Mouse (Mus musculus) CD4-positive naive resting alpha-beta T cell, adult 57 days (primary cell): Measurements from ENCODE around the gene Traf6. TPM values are rescaled to one million over a fixed set of nuclear protein-coding genes. Genes with fewer than 3 reads are reported as not detected.

Source experiments
- total RNA-seq: library from RNA; stranded (reverse); gene quantifications from one replicate; pipeline ENCODE4 v1.2.4, GENCODE M21; 2023

Traf6 gene
- 52.5 TPM for total RNA-seq

GRCm38 (mm10) chr2:101678236-101679021 lies at the start of gene Traf6:
TSS of gene Traf6 (plus strand) at chr2:101678429.

GRCm38 (mm10) chr2:101649114-101649671 lies 29.0 kb upstream of the Traf6 start, which contains the start of the genes Rag1 and B230118H07Rik:
TSS of gene Rag1 (minus strand) at chr2:101649501.
TSS of gene B230118H07Rik (minus strand) at chr2:101649532.

Other genes with a start within 250 kb of the Traf6 start
- not detected for gene Rag2, start 53.7 kb upstream of the Traf6 start, total RNA-seq
- gene Rag1, start 28.9 kb upstream of the Traf6 start, total RNA-seq, result not detected
- gene B230118H07Rik, start 28.9 kb upstream of the Traf6 start, total RNA-seq, result 3.5 TPM
- 2.1 TPM for gene Prr5l, start 204.6 kb downstream of the Traf6 start, total RNA-seq
- 15.1 TPM for gene Commd9, start 207.8 kb downstream of the Traf6 start, total RNA-seq